Mouse (Mus musculus) forebrain, postnatal 0 days (tissue): ENCODE measurements around the gene Enpep. TPM values are rescaled to one million over a fixed set of nuclear protein-coding genes. Genes with fewer than 3 reads are reported as not detected.

Source experiments
- ATAC-seq: fragments of 200-750 bp; cut with Nextera tagmentation; 2 replicates; pipeline ENCODE4 v1.8.0; 2017; ENCODE audit warnings: mild to moderate bottlenecking, moderate library complexity
- DNase-seq: peaks from one replicate; pipeline ENCODE4 v3.0.0-alpha.2; 2015
- H3K27ac ChIP-seq: fragments of 300-500 bp; sonication (generic); 2 replicates; pipeline ENCODE4 v1.5.1; 2014; ENCODE audit warnings: low read depth, mild to moderate bottlenecking, antibody characterized with exemption, low read length, moderate library complexity, mixed read lengths
- H3K27me3 ChIP-seq: fragments of 300-500 bp; sonication (generic); 2 replicates; pipeline ENCODE4 v1.6.1; 2014; ENCODE audit warnings: mild to moderate bottlenecking, low read length, mixed read lengths; ENCODE audit not compliant: insufficient read depth
- H3K36me3 ChIP-seq: fragments of 300-500 bp; sonication (generic); 2 replicates; pipeline ENCODE4 v1.6.1; 2014; ENCODE audit warnings: mild to moderate bottlenecking, moderate library complexity; ENCODE audit not compliant: insufficient read depth
- H3K4me1 ChIP-seq: fragments of 300-500 bp; sonication (generic); 2 replicates; pipeline ENCODE4 v1.6.1; 2014; ENCODE audit warnings: antibody characterized with exemption; ENCODE audit not compliant: insufficient read depth
- H3K4me2 ChIP-seq: fragments of 300-500 bp; sonication (generic); 2 replicates; pipeline ENCODE4 v1.6.1; 2014; ENCODE audit warnings: low read depth, mild to moderate bottlenecking, moderate library complexity
- H3K4me3 ChIP-seq: fragments of 300-500 bp; sonication (generic); 2 replicates; pipeline ENCODE4 v1.5.1; 2014; ENCODE audit warnings: low read depth, low read length, mixed read lengths
- H3K9ac ChIP-seq: fragments of 300-500 bp; sonication (generic); 2 replicates; pipeline ENCODE4 v1.6.1; 2014; ENCODE audit warnings: mild to moderate bottlenecking
- H3K9me3 ChIP-seq: fragments of 300-500 bp; sonication (generic); 2 replicates; pipeline ENCODE4 v1.6.1; 2016; ENCODE audit warnings: low read length
- CTCF ChIP-seq: sonication (generic); IDR thresholded peaks from 2 replicates; pipeline ENCODE4 v1.5.1; 2016; ENCODE audit warnings: antibody characterized with exemption, control low read depth, low read depth
- WGBS: fragments of 180-500 bp; shearing (Covaris S2); extraction: QIAGEN DNeasy Blood & Tissue Kit; methylation state at CpG from one replicate; pipeline ENCODE4 v1.1.7; 2014; 5-methylcytosine and 5-hydroxymethylcytosine counted together
- polyA plus RNA-seq: library from polyadenylated mRNA; unstranded; fragments of >200 nt; fragmentation: Nextera tagmentation; extraction: Ambion mirVana; gene quantifications from 2 replicates; pipeline ENCODE4 v1.2.1, GENCODE M21; 2015
- total RNA-seq: library from RNA; depleted of rRNA; stranded (reverse); fragments of >200 nt; gene quantifications from 2 replicates; pipeline ENCODE4 v1.2.3, GENCODE M21; 2014

The Enpep gene
- total and polyA plus RNA-seq, 2 experiments from 2014 or later = 1.5 to 5.7 TPM

DNA sequence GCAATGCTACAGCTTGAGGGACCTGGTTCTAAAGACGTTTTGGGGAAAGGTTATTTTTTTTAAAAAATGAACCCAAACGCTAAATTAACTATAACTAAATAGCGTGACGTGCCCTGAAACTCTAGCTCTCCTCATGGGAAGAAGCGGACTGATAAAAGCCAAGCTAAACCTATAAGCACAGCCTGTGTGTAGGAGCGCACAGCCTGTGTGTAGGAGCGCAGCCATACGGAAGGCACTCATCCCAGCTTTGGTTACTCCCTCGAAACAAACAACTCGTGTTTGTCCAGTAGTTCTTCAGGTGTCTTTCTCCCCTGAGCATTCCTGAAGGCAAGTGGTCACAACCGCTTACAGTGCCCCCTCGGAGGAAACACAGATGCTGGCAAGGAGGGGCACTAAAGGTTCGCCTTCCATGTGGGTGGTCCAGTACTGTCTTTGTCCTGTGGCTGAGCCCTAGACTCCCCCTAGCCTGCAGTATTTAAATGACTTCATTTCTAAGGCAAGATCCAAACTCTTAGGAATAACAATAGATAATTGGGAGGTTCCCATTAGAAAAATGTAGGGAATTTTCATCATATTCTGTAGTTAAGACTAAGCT is 93.8 kb downstream of the Enpep start:
- 32% methylated on average over 13 of the region's 13 CpGs for WGBS
- no peaks in the 10 kb centered on the region for H3K27me3 ChIP-seq
- no peaks in the 10 kb centered on the region for H3K4me1 ChIP-seq
- H3K4me2 ChIP-seq = no peak overlapping the region
- ATAC-seq (no peak), DNase-seq (no peak)
- no peak overlapping the region for H3K9ac ChIP-seq
- H3K4me3 ChIP-seq = no peak overlapping the region
- H3K27ac ChIP-seq = no peak overlapping the region
- no peak for TF ChIP-seq CTCF
- no peaks in the 10 kb centered on the region for H3K9me3 ChIP-seq
- H3K36me3 ChIP-seq = no peaks in the 10 kb centered on the region

DNA sequence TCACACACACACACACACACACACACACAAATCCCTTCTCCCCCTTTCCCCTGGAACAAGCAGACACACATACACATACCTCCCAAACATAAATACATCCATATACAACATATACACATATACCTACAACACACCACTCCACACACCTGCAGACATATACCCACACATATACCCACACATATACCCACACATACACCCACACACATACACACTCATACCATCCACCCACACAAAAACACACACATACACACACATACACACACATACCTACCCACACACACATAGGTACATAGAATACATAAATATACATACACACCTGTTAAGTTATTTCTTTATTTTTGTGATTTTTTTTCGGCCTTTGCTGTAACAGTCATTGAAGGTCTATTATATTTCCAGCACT is 94.5 kb downstream of the Enpep start:
- Histone ChIP-seq H3K9ac (no peak overlapping the region), H3K4me1 (no peaks in the 10 kb centered on the region), H3K27ac (no peak overlapping the region), H3K36me3 (no peaks in the 10 kb centered on the region), H3K4me3 (no peak overlapping the region), H3K27me3 (no peaks in the 10 kb centered on the region), H3K9me3 (no peaks in the 10 kb centered on the region), H3K4me2 (no peak overlapping the region)
- DNase-seq (no peak), ATAC-seq (no peak)
- WGBS = 83% methylated on average over 1 of the region's 1 CpGs
- TF ChIP-seq CTCF = no peak

GRCm38 (mm10) chr3:129227331-129227730 is 105.2 kb downstream of the Enpep start:
- Histone ChIP-seq H3K4me2 (no peak overlapping the region), H3K9ac (no peak overlapping the region), H3K36me3 (no peaks in the 10 kb centered on the region), H3K4me1 (no peaks in the 10 kb centered on the region), H3K27me3 (peaks cover 60% of the 10 kb centered on the region), H3K4me3 (no peak overlapping the region), H3K9me3 (no peaks in the 10 kb centered on the region), H3K27ac (no peak overlapping the region)
- TF ChIP-seq CTCF = no peak
- DNase-seq (no peak), ATAC-seq (no peak)
- WGBS = 4% methylated on average over 5 of the region's 5 CpGs

DNA sequence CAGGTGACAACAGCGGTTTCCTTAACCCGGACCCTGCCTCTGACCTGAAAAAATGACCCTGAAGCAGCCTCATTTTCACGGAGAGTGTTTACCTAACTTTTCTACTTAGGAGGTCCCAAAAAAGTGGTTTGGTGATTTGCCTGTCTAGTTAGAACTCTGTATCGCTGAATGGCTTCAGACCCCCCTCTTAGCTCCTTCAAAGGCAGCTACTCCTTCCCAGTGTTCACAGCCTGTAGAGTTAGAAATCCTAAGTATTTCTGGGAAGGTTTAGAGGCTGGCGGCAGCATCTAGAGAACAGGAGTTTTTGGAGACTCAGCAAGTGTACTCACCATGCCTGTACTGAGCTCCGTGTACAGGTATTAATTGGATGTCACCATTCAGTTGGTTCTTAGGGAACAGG is 105.8 kb downstream of the Enpep start:
- H3K4me2 ChIP-seq = no peak overlapping the region
- H3K36me3 ChIP-seq = no peaks in the 10 kb centered on the region
- TF ChIP-seq CTCF = no peak
- ATAC-seq (no peak), DNase-seq (no peak)
- H3K4me1 ChIP-seq = no peaks in the 10 kb centered on the region
- no peak overlapping the region for H3K27ac ChIP-seq
- H3K4me3 ChIP-seq = no peak overlapping the region
- under 1% methylated on average over 6 of the region's 6 CpGs for WGBS
- no peak overlapping the region for H3K9ac ChIP-seq
- H3K27me3 ChIP-seq = peaks cover 66% of the 10 kb centered on the region
- no peaks in the 10 kb centered on the region for H3K9me3 ChIP-seq

GRCm38 (mm10) chr3:129225577-129226289 is 106.8 kb downstream of the Enpep start:
- ATAC-seq = no peak
- DNase-seq = no peak

DNA sequence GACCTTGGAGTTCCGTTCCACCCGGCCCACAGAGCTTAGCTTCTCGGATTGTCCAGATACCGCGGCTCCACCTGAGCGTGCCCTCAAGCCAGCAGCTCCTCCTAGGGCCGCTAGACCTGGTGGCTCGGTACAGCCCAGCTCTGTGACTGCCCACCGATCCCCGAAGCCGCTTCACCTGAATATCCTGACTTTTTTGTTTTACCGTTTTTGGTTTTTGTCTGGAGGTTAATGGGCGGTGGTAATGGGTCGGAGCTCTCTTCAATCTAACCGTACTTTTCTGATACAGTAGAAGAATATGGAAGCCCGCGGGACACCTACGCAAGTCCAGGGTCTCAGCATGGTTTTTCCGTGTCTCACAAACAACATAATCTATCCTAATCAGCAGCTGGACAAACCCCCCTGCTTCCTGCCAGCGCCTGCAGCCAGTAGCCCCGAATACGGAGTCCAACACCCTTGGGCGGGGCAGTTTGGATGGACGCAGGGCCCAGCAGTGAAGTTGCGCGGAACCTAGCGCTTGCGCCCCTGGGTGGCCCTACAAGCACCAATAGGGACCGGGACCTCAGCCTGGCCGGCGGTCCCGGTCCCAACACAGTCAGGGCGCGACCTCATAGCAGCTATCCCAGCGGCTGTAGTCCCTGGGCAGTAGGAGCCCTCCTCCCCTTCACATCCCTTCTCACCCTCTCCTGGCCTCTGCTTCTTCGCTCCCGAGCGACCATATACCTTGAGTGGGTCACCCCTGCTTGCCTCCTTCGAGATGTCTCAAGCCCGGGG is 107.5 kb downstream of the Enpep start:
- Histone ChIP-seq H3K27ac (no peak overlapping the region), H3K27me3 (peaks cover 80% of the 10 kb centered on the region), H3K4me2 (no peak overlapping the region), H3K9me3 (no peaks in the 10 kb centered on the region), H3K4me1 (no peaks in the 10 kb centered on the region), H3K9ac (no peak overlapping the region), H3K36me3 (no peaks in the 10 kb centered on the region), H3K4me3 (no peak overlapping the region)
- ATAC-seq (no peak), DNase-seq (no peak)
- 2% methylated on average over 40 of the region's 40 CpGs for WGBS
- no peak for TF ChIP-seq CTCF

More at GRCm38 (mm10) chr3:129225577-129226289, 106.8 kb downstream of the Enpep start:
- Histone ChIP-seq H3K36me3 (no peaks in the 10 kb centered on the region), H3K9ac (no peak overlapping the region), H3K4me2 (no peak overlapping the region), H3K4me3 (no peak overlapping the region; the same call in 1 of the 2 replicates), H3K27me3 (peaks cover 75% of the 10 kb centered on the region), H3K4me1 (no peaks in the 10 kb centered on the region), H3K9me3 (no peaks in the 10 kb centered on the region), H3K27ac (no peak overlapping the region)
- WGBS = under 1% methylated on average over 12 of the region's 13 CpGs
- no peak for TF ChIP-seq CTCF
